ENCODE assay signal across 8 mouse cellular contexts in genomic region chr12:99467884-99468311, GRCm38 (mm10).
DNase-seq lines count a peak whose midpoint lies in the region; ATAC-seq and TF ChIP-seq lines count a peak whose summit lies in the region.

No protein-coding gene starts in this region.

- H3K4me3 ChIP-seq in heart, embryonic 10.5 days: no peak overlapping the region
- peak overlapping the region; percentile 29 for H3K4me3 ChIP-seq in erythroblast, embryonic 14.5 days (replicated peaks)
- H3K4me3 ChIP-seq in hindbrain, embryonic 14.5 days (replicated peaks; ENCODE audit: low read length): no peak overlapping the region
- peak overlapping the region; percentile 15 for H3K4me3 ChIP-seq in lung, adult 2 months (replicated peaks; ENCODE audit: extremely low read depth, low read depth, low read length)
- H3K4me3 ChIP-seq in neural tube, embryonic 13.5 days: no peak overlapping the region

- TF ChIP-seq POLR2A in lung, adult 2 months (IDR thresholded peaks at IDR 0.05; ENCODE audit: borderline replicate concordance, extremely low read depth, low read depth, low read length): no peak

- peak overlapping the region; percentile 4; the same call in 1 of the 2 replicates for H3K9ac ChIP-seq in hindbrain, embryonic 14.5 days
- no peak overlapping the region for H3K9ac ChIP-seq in neural tube, embryonic 13.5 days

- peak; percentile 96 for DNase-seq in heart, adult 11 months
- DNase-seq in heart, embryonic 10.5 days (ENCODE audit: low spot score): no peak
- DNase-seq in hindbrain, embryonic 14.5 days (ENCODE audit: low spot score): no peak
- peak; percentile 31 for DNase-seq in lung, adult 2 months
- no peak for DNase-seq in testis, postnatal 10 days (ENCODE audit: low spot score)

- H3K4me1 ChIP-seq in heart, embryonic 10.5 days: peaks cover 23% of the 10 kb centered on the region
- H3K4me1 ChIP-seq in erythroblast, embryonic 14.5 days (ENCODE audit: control insufficient read depth): peaks cover 12% of the 10 kb centered on the region
- peaks cover 21% of the 10 kb centered on the region for H3K4me1 ChIP-seq in hindbrain, embryonic 14.5 days (replicated peaks; ENCODE audit: control insufficient read depth, insufficient read depth, low read length)
- H3K4me1 ChIP-seq in lung, adult 2 months (ENCODE audit: control insufficient read depth, insufficient read depth, low read length): 0 out of 2 replicates have a peak, but pooled peaks cover 6% of the 10 kb centered on the region
- peaks cover 36% of the 10 kb centered on the region for H3K4me1 ChIP-seq in neural tube, embryonic 13.5 days (replicated peaks)

- no peak for TF ChIP-seq CTCF in lung, adult 2 months (IDR thresholded peaks at IDR 0.05; ENCODE audit: insufficient read depth, low read length)

- WGBS in heart, embryonic 10.5 days: 69% methylated on average over 15 of the region's 15 CpGs
- WGBS in hindbrain, embryonic 14.5 days: 34% methylated on average over 15 of the region's 15 CpGs
- 17% methylated on average over 15 of the region's 15 CpGs for WGBS in lung, adult 2 months
- WGBS in neural tube, embryonic 13.5 days: 42% methylated on average over 15 of the region's 15 CpGs

- H3K27ac ChIP-seq in heart, embryonic 10.5 days: no peak overlapping the region
- peak overlapping the region; percentile 63 for H3K27ac ChIP-seq in hindbrain, embryonic 14.5 days
- 0 out of 2 replicates have a peak overlapping the region, but pooled peaks have one; percentile 20 for H3K27ac ChIP-seq in neural tube, embryonic 13.5 days (replicated peaks)

- no peaks in the 10 kb centered on the region for H3K27me3 ChIP-seq in heart, embryonic 10.5 days (ENCODE audit: insufficient read depth, poor library complexity, severe bottlenecking)
- no peaks in the 10 kb centered on the region for H3K27me3 ChIP-seq in erythroblast, embryonic 14.5 days (ENCODE audit: control insufficient read depth)
- no peaks in the 10 kb centered on the region for H3K27me3 ChIP-seq in hindbrain, embryonic 14.5 days (ENCODE audit: control insufficient read depth, insufficient read depth, low read length)
- no peaks in the 10 kb centered on the region for H3K27me3 ChIP-seq in neural tube, embryonic 13.5 days

- no peaks in the 10 kb centered on the region for H3K9me3 ChIP-seq in heart, embryonic 10.5 days
- H3K9me3 ChIP-seq in erythroblast, embryonic 14.5 days (ENCODE audit: control insufficient read depth, low read length): no peaks in the 10 kb centered on the region
- no peaks in the 10 kb centered on the region for H3K9me3 ChIP-seq in hindbrain, embryonic 14.5 days (ENCODE audit: control insufficient read depth, low read length)
- no peaks in the 10 kb centered on the region for H3K9me3 ChIP-seq in neural tube, embryonic 13.5 days

- peak; percentile 76 for ATAC-seq in activated CD4-positive, CD25-positive, alpha-beta regulatory T cell, adult 4 months
- ATAC-seq in hindbrain, embryonic 14.5 days (ENCODE audit: low FRiP score): peak; percentile 65
- ATAC-seq in neural tube, embryonic 13.5 days (ENCODE audit: low read depth): peak; percentile 61; the same call in 1 of the 2 replicates

- H3K4me2 ChIP-seq in hindbrain, embryonic 14.5 days (replicated peaks): peak overlapping the region; percentile 5; the same call in 1 of the 2 replicates
- 0 out of 2 replicates have a peak overlapping the region, but pooled peaks have one; percentile 9 for H3K4me2 ChIP-seq in neural tube, embryonic 13.5 days

- H3K36me3 ChIP-seq in heart, embryonic 10.5 days: no peaks in the 10 kb centered on the region
- H3K36me3 ChIP-seq in erythroblast, embryonic 14.5 days (ENCODE audit: control insufficient read depth): no peaks in the 10 kb centered on the region
- H3K36me3 ChIP-seq in hindbrain, embryonic 14.5 days (replicated peaks; ENCODE audit: control insufficient read depth, insufficient read depth): no peaks in the 10 kb centered on the region
- H3K36me3 ChIP-seq in neural tube, embryonic 13.5 days: no peaks in the 10 kb centered on the region

Comparison
In these comparisons a context has a peak if more than half of its experiments do, and no peak if none do; other contexts are left out.
1. DNase-seq: peak in heart, adult 11 months (single experiment) and lung, adult 2 months (single experiment); none in heart, embryonic 10.5 days (single experiment), hindbrain, embryonic 14.5 days (single experiment) and testis, postnatal 10 days (single experiment).
2. H3K4me3 ChIP-seq: peak in erythroblast, embryonic 14.5 days (single experiment) and lung, adult 2 months (single experiment); none in heart, embryonic 10.5 days (single experiment), hindbrain, embryonic 14.5 days (single experiment) and neural tube, embryonic 13.5 days (single experiment).
3. Peak in every context shown above with its lines, with median percentiles within 50 percentile points of each other: ATAC-seq.